Mouse (Mus musculus) lung, embryonic 14.5 days (tissue): ENCODE data around the gene Zcchc8. TPM values are rescaled to one million over a fixed set of nuclear protein-coding genes. Genes with fewer than 3 reads are reported as not detected.
"Not testable (repeated sequence)": the region's sequence is repeated elsewhere in the genome, so short reads cannot be mapped to it uniquely, and the experiment has no call there.

Experiments
- ATAC-seq: fragments of 200-750 bp; cut with Nextera tagmentation; 2 replicates; pipeline ENCODE4 v1.8.0; 2017; ENCODE audit warnings: mild to moderate bottlenecking, moderate TSS enrichment, moderate library complexity; ENCODE audit not compliant: insufficient read depth
- DNase-seq: peaks from one replicate; pipeline ENCODE4 v3.0.0-alpha.2; 2015
- H3K27ac ChIP-seq: fragments of 300-500 bp; sonication (generic); 2 replicates; pipeline ENCODE4 v1.5.1; 2014; ENCODE audit warnings: low read depth, mild to moderate bottlenecking, moderate library complexity
- H3K27me3 ChIP-seq: fragments of 300-500 bp; sonication (generic); 2 replicates; pipeline ENCODE4 v1.6.1; 2014; ENCODE audit warnings: low read length, control low read depth; ENCODE audit not compliant: insufficient read depth
- H3K36me3 ChIP-seq: fragments of 300-500 bp; sonication (generic); 2 replicates; pipeline ENCODE4 v1.6.1; 2014; ENCODE audit warnings: control low read depth; ENCODE audit not compliant: insufficient read depth
- H3K4me1 ChIP-seq: fragments of 300-500 bp; sonication (generic); 2 replicates; pipeline ENCODE4 v1.6.1; 2014; ENCODE audit warnings: antibody characterized with exemption, control low read depth; ENCODE audit not compliant: insufficient read depth
- H3K4me2 ChIP-seq: fragments of 300-500 bp; sonication (generic); 2 replicates; pipeline ENCODE4 v1.6.1; 2014; ENCODE audit warnings: mild to moderate bottlenecking
- H3K4me3 ChIP-seq: fragments of 300-500 bp; sonication (generic); 2 replicates; pipeline ENCODE4 v1.5.1; 2014; ENCODE audit warnings: low read depth, low read length
- H3K9ac ChIP-seq: fragments of 300-500 bp; sonication (generic); 2 replicates; pipeline ENCODE4 v1.6.1; 2014
- H3K9me3 ChIP-seq: fragments of 300-500 bp; sonication (generic); 2 replicates; pipeline ENCODE4 v1.6.1; 2016; ENCODE audit warnings: low read depth, low read length, control low read depth
- CTCF ChIP-seq: IDR thresholded peaks from 2 replicates; pipeline ENCODE4 v1.5.1; 2016; ENCODE audit warnings: antibody characterized with exemption, low read depth
- WGBS: fragments of 180-500 bp; shearing (Covaris S2); extraction: QIAGEN DNeasy Blood & Tissue Kit; methylation state at CpG from one replicate; pipeline ENCODE4 v1.1.7; 2014; 5-methylcytosine and 5-hydroxymethylcytosine counted together
- polyA plus RNA-seq: library from polyadenylated mRNA; unstranded; fragments of >200 nt; fragmentation: Nextera tagmentation; extraction: Ambion mirVana; gene quantifications from 2 replicates; pipeline ENCODE4 v1.2.1, GENCODE M21; 2014

Zcchc8 gene
- 92.0 and 95.1 TPM in 2 replicates for polyA plus RNA-seq

DNA sequence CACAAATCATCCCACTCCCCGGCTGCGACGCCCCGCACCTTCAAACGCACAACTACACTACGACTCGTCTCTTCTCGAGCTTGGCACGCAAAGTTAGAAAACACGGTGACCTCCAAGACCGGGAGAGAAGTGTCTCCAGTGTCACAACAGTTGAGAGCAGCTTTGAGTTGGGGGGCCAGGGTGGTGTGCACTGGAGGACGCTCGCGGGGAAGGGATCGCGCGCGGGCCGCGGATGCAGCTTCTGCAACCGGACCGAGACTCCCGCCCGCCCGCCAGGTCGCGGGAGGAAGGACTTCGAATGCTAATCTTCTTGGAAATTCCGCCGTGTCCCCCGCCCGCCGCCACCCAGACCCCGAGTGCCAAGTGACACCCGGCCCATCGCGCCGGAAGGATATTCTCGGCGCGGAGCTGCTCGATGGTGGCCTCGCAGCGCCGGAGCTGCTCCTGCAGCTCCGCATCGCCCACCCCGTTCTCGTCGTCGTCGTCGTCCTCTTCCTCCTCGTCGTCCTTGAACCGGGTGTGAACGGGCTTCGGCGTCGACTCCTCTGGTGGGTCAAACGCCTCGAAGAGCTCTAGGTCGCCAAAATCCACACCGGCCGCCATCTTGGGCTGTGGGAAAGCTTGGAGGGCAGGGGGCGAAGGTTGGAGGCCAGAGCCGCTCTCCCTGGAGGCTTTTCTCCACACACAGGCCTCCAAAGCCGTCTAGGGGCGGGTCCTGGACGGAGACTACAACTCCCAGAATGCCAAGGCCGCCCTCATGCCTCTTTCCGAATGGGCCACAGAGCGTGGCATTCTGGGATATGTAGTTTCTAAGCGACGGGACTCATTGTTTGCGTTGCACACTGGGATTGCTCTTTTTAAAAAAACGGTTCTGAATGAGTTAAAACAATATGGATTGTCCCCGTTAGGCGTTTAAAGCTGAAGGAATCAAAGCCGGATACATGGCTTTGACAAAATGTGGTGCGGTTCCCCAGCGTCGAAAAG is at the start of gene Zcchc8:
TSS of gene Zcchc8 (minus strand) at position 773 of the 984 bp plus-strand sequence.
- WGBS: under 1% methylated on average over 83 of the region's 83 CpGs
- TF ChIP-seq CTCF: no peak
- H3K9ac ChIP-seq: peak within 1 kb of the TSS; percentile 90
- H3K4me2 ChIP-seq: peak within 1 kb of the TSS; percentile 54
- H3K27me3 ChIP-seq: no peaks in the 10 kb centered on the region
- H3K27ac ChIP-seq: peak within 1 kb of the TSS; percentile 90
- DNase-seq (peak; percentile 99), ATAC-seq (peak; percentile 100)
- H3K4me3 ChIP-seq: peak within 1 kb of the TSS; percentile 92
- H3K9me3 ChIP-seq: no peaks in the 10 kb centered on the region
- peaks cover 10% of the 10 kb centered on the region for H3K4me1 ChIP-seq
- peaks cover 19% of the 10 kb centered on the region for H3K36me3 ChIP-seq

DNA sequence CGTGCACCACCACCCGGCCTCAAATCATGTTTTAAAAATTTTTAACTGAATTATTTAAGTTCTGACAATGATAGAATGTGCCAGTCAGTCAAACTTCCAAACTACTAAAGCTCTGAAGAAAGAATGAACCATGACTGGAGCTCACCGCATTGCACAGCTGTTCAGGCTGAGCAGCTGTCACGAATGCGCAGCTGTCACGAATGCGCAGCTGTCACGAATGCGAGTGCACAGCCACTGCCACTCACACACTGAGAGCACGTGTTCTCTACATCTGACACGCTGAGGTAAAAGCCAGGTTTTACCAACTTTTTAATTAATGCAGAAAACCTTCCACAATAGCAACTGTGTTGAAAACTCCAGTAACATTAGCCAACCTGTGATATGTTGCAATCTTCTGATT is 45.6 kb upstream of the Zcchc8 start:
- H3K36me3 ChIP-seq: peaks cover 78% of the 10 kb centered on the region

DNA sequence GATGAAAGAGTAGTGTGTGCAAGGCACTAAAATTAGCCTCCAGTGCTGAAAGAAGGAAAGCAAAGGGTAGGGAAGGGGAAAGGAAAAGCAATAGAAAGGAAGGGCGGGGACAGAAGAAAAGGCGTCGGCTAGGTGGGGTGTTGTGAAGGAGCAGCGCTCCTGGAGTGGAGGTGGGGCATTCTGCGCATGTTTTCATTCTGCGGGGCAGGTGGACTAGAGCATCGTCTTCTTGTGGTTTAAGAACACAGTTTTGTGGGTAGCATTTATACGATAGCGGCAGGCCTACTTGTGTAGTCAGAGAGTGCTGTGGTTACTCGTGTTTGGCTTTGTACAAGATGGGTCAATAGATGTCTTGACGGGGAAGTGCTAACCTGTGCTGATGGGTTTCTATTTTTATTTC is 44.6 kb upstream of the Zcchc8 start:
- TF ChIP-seq CTCF: no peak
- no peak overlapping the region for H3K4me3 ChIP-seq
- H3K27ac ChIP-seq: no peak overlapping the region
- no peaks in the 10 kb centered on the region for H3K9me3 ChIP-seq
- no peak overlapping the region for H3K4me2 ChIP-seq
- 94% methylated on average over 11 of the region's 11 CpGs for WGBS
- no peaks in the 10 kb centered on the region for H3K4me1 ChIP-seq
- H3K27me3 ChIP-seq: no peaks in the 10 kb centered on the region
- H3K36me3 ChIP-seq: peaks cover 75% of the 10 kb centered on the region
- DNase-seq (no peak), ATAC-seq (no peak)
- no peak overlapping the region for H3K9ac ChIP-seq

More for the DNA sequence above, 45.6 kb upstream of the Zcchc8 start:
- H3K4me3 ChIP-seq, H3K4me1 ChIP-seq, H3K9ac ChIP-seq, H3K9me3 ChIP-seq, H3K27me3 ChIP-seq, ATAC-seq, H3K27ac ChIP-seq, DNase-seq, H3K4me2 ChIP-seq: not testable (repeated sequence)
- WGBS: 90% methylated on average over 11 of the region's 11 CpGs

DNA sequence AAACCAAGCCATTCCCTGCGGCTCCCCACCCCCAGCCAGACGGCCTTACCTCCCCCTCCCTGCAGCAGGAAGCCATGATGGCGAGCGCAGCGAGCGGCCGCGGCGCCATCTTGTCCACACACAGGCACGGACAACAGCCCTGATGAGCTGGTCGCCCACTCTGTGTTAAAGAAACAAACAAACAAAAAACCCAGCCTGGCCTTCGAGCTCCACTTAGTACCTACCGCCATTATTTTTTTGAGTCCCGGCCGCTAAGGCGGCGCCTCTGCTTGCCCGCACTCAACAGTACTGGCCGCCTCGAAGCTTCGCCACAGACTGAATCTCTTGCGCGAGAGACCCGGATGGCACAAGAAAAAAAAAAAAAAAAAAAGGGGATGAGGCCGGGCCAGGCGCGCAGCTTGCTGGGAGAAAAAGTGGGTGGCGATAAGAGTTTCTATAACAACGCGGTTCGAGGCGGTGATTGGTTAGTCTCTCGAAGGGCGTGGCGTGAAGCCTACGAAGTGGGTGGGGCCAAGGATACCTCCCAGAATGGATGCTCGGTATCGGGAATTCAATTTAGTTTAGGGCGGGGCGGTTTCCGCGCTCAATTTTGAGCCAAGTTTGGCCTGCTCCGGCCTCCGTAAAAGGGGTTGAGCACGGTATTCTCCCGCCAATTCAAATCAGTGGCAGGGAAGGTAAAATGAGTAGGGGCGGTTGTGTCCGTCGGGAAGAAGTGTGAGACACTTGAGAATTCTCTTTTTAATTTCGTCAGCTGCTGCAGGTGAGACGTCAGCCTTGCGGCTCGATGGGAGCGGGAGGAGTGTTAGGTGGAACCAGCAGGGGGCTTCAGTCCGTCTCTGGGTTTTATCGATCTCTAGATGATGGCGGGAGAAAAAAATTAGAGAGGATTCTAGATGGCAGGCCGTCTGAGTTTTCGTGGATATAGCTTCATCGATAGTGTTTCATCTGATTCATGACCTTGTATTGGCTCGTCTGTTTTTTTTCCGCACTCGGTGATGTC is 28.5 kb upstream of the Zcchc8 start, which contains the start of the genes Rsrc2 and Kntc1:
TSS of gene Rsrc2 (minus strand) at position 350 of the 1,000 bp plus-strand sequence.
TSS of gene Kntc1 (plus strand) at position 652 of the 1,000 bp plus-strand sequence.
- H3K9ac ChIP-seq: peak within 1 kb of the TSS; percentile 91
- no peaks in the 10 kb centered on the region for H3K9me3 ChIP-seq
- peaks cover 31% of the 10 kb centered on the region for H3K36me3 ChIP-seq
- under 1% methylated on average over 63 of the region's 63 CpGs for WGBS
- H3K27me3 ChIP-seq: no peaks in the 10 kb centered on the region
- peak within 1 kb of the TSS; percentile 99 for H3K27ac ChIP-seq
- ATAC-seq (peak; percentile 98), DNase-seq (peak; percentile 100)
- peaks cover 13% of the 10 kb centered on the region for H3K4me1 ChIP-seq
- H3K4me2 ChIP-seq: peak within 1 kb of the TSS; percentile 65
- peak within 1 kb of the TSS; percentile 76 for H3K4me3 ChIP-seq
- peak; percentile 39 for TF ChIP-seq CTCF

DNA sequence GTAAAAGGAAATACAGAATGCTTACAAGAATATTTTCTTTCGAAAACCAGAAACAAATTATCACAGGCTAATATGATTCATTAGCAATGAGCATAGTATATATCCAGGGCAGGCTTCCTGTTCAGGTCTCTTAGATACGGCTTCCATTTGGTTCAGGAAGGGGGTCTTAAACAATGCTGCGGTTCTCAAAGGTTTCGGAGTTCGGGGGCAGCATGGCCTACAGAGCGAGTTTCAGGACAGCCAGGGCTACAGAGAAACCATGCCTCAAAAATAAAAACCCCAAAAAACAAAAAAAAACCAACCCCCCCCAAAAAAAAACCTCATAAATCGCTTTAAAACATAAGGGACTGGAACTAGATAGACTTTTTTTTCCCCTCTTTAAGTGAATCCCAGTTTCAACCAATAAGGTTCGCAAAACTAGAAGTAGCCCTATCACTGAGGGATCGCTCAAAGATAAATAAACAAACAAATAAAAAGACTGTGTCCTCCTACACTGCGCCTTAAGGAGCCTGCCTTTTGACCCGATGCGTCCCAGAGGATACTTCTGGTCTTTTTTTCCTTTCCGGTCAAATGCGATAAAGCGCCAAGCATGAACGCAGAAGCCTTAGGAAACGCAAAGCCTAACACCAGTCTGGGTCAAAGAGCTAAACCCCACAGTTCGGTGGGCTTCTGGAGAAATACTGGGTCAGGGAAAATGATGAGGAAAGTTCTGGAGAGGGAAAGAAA is 27.6 kb upstream of the Zcchc8 start:
- H3K9me3 ChIP-seq: no peaks in the 10 kb centered on the region
- no peaks in the 10 kb centered on the region for H3K27me3 ChIP-seq
- H3K4me3 ChIP-seq: peak overlapping the region; percentile 76
- H3K36me3 ChIP-seq: peaks cover 31% of the 10 kb centered on the region
- DNase-seq (peak; percentile 39), ATAC-seq (peak; percentile 21)
- H3K9ac ChIP-seq: peak overlapping the region; percentile 91
- under 1% methylated on average over 18 of the region's 18 CpGs for WGBS
- peaks cover 13% of the 10 kb centered on the region for H3K4me1 ChIP-seq
- peak overlapping the region; percentile 65 for H3K4me2 ChIP-seq
- H3K27ac ChIP-seq: peak overlapping the region; percentile 99
- TF ChIP-seq CTCF: no peak

DNA sequence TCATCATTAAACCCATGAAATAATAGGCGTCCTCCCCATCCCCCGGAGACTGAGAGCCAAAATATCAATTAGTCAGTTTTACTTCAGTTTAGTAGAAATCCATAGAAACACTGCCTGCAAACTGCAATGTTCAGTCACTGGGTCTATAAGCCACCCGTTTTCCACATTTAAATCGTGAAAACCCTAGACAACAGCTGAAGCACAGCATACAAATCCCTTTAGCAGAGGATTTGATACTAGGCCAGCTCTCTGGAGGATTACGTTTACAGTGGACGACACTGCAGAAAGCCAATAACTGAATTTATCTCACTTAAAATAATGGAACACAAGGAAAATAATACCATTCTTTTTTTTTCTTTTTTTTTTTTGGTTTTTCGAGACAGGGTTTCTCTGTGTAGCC is 26.7 kb upstream of the Zcchc8 start:
- ATAC-seq (no peak), DNase-seq (peak; percentile 19)
- Histone ChIP-seq H3K27ac (no peak overlapping the region), H3K4me2 (peak overlapping the region; percentile 65), H3K4me1 (peaks cover 13% of the 10 kb centered on the region), H3K27me3 (no peaks in the 10 kb centered on the region), H3K36me3 (peaks cover 36% of the 10 kb centered on the region), H3K9ac (peak overlapping the region; percentile 91), H3K4me3 (peak overlapping the region; percentile 76), H3K9me3 (no peaks in the 10 kb centered on the region)
- no peak for TF ChIP-seq CTCF
- WGBS: 15% methylated on average over 7 of the region's 7 CpGs
